Mouse (Mus musculus) E14TG2a.4 (cell line): ENCODE measurements at regions not wholly inside any gene's neighbourhood (a gene's known extent, or its start where the extent isn't known, plus 50 kb on each side); places are given as distances from the start of the nearest gene placed in this dataset.

ENCODE experiments used
- CTCF ChIP-seq: conservative IDR thresholded peaks from 2 replicates; pipeline ENCODE4 v1.5.1; 2014; ENCODE audit warnings: low read length
- POU5F1 ChIP-seq: IDR thresholded peaks from 2 replicates; pipeline ENCODE4 v1.6.1; 2014; ENCODE audit warnings: low read length, borderline replicate concordance

- TF ChIP-seq CTCF (no peak), POU5F1 (no peak)
Observed at GRCm38 (mm10) chr8:26751651-26752050, 225.5 kb upstream of the Zfp703 start.
